Mouse (Mus musculus): ENCODE measurements around the gene Agap2.

Agap2 gene

GRCm38 (mm10) chr10:127075080-127075479, at the start of gene Agap2:
TSS of gene Agap2 (plus strand) at chr10:127075284.
- DNase-seq (ENCODE audit: extremely low read depth, insufficient read length, low spot score), result no peak

GRCm38 (mm10) chr10:127030336-127031296, 44.5 kb upstream of the Agap2 start, which contains the start of gene Tsfm:
TSS of gene Tsfm (minus strand) at chr10:127030840.
- peak; percentile 91 for DNase-seq (ENCODE audit: extremely low read depth, insufficient read length, low spot score)

- DNase-seq (ENCODE audit: extremely low read depth, insufficient read length, low spot score), result no peak
Measured at GRCm38 (mm10) chr10:127033301-127033741, 41.8 kb upstream of the Agap2 start.

- DNase-seq (ENCODE audit: extremely low read depth, insufficient read length, low spot score), result no peak
Measured at GRCm38 (mm10) chr10:127036273-127036672, 38.8 kb upstream of the Agap2 start.

- no peak for DNase-seq (ENCODE audit: extremely low read depth, insufficient read length, low spot score)
Measured at GRCm38 (mm10) chr10:127037641-127038040, 37.4 kb upstream of the Agap2 start.

- DNase-seq (ENCODE audit: extremely low read depth, insufficient read length, low spot score), result peak; percentile 65
Measured at GRCm38 (mm10) chr10:127040569-127041214, 34.4 kb upstream of the Agap2 start.

GRCm38 (mm10) chr10:127041274-127041766, 33.8 kb upstream of the Agap2 start, which contains the start of the genes Mettl1 and Eef1akmt3:
TSS of gene Mettl1 (plus strand) at chr10:127041414.
TSS of gene Eef1akmt3 (minus strand) at chr10:127041513.
- DNase-seq (ENCODE audit: extremely low read depth, insufficient read length, low spot score), result peak; percentile 72

GRCm38 (mm10) chr10:127041774-127042338, 33.2 kb upstream of the Agap2 start:
- DNase-seq (ENCODE audit: extremely low read depth, insufficient read length, low spot score), result peak; percentile 95

- DNase-seq (ENCODE audit: extremely low read depth, insufficient read length, low spot score), result no peak
Measured at GRCm38 (mm10) chr10:127042468-127043115, 32.5 kb upstream of the Agap2 start.

GRCm38 (mm10) chr10:127043187-127043586, 31.9 kb upstream of the Agap2 start:
- DNase-seq (ENCODE audit: extremely low read depth, insufficient read length, low spot score), result no peak

GRCm38 (mm10) chr10:127047954-127048353, 27.1 kb upstream of the Agap2 start, which contains the start of gene Cyp27b1:
TSS of gene Cyp27b1 (plus strand) at chr10:127048250.
- DNase-seq (ENCODE audit: extremely low read depth, insufficient read length, low spot score), result no peak

- DNase-seq (ENCODE audit: extremely low read depth, insufficient read length, low spot score), result no peak
Measured at GRCm38 (mm10) chr10:127048608-127049394, 26.3 kb upstream of the Agap2 start.

- no peak for DNase-seq (ENCODE audit: extremely low read depth, insufficient read length, low spot score)
Measured at GRCm38 (mm10) chr10:127049395-127050118, 25.5 kb upstream of the Agap2 start.

- DNase-seq (ENCODE audit: extremely low read depth, insufficient read length, low spot score), result no peak
Measured at GRCm38 (mm10) chr10:127050119-127050474, 25.0 kb upstream of the Agap2 start.

- DNase-seq (ENCODE audit: extremely low read depth, insufficient read length, low spot score), result no peak
Measured at GRCm38 (mm10) chr10:127054646-127055045, 20.4 kb upstream of the Agap2 start.

- DNase-seq (ENCODE audit: extremely low read depth, insufficient read length, low spot score), result no peak
Measured at GRCm38 (mm10) chr10:127055406-127055805, 19.7 kb upstream of the Agap2 start.

- no peak for DNase-seq (ENCODE audit: extremely low read depth, insufficient read length, low spot score)
Measured at GRCm38 (mm10) chr10:127056490-127056889, 18.6 kb upstream of the Agap2 start.

- DNase-seq (ENCODE audit: extremely low read depth, insufficient read length, low spot score), result peak; percentile 52
Measured at GRCm38 (mm10) chr10:127058161-127058560, 16.9 kb upstream of the Agap2 start.

- DNase-seq (ENCODE audit: extremely low read depth, insufficient read length, low spot score), result no peak
Measured at GRCm38 (mm10) chr10:127058708-127059107, 16.4 kb upstream of the Agap2 start.
